Mouse (Mus musculus): ENCODE measurements around the gene Skap1.

GRCm38 (mm10) chr11:96729462-96729861 is 265.1 kb downstream of the Skap1 start:
- TF ChIP-seq CTCF (IDR thresholded peaks at IDR 0.05; ENCODE audit: low read depth, low read length) (no peak), EP300 (IDR thresholded peaks at IDR 0.05; ENCODE audit: insufficient read depth, low read depth, low read length) (no peak)

Measured in ES-Bruce4 (cell line).